Mouse (Mus musculus): ENCODE measurements around the gene Hist1h4d.
"Not testable (repeated sequence)": the region's sequence is repeated elsewhere in the genome, so short reads cannot be mapped to it uniquely, and the experiment has no call there.

Gene Hist1h4d

GRCm38 (mm10) chr13:23551146-23551834 is 30.1 kb upstream of the Hist1h4d start, which contains the start of gene Hist1h4f:
Hist1h4f (minus strand) TSS chr13:23551648.
- peak; percentile 89 for DNase-seq (ENCODE audit: low spot score)

DNA sequence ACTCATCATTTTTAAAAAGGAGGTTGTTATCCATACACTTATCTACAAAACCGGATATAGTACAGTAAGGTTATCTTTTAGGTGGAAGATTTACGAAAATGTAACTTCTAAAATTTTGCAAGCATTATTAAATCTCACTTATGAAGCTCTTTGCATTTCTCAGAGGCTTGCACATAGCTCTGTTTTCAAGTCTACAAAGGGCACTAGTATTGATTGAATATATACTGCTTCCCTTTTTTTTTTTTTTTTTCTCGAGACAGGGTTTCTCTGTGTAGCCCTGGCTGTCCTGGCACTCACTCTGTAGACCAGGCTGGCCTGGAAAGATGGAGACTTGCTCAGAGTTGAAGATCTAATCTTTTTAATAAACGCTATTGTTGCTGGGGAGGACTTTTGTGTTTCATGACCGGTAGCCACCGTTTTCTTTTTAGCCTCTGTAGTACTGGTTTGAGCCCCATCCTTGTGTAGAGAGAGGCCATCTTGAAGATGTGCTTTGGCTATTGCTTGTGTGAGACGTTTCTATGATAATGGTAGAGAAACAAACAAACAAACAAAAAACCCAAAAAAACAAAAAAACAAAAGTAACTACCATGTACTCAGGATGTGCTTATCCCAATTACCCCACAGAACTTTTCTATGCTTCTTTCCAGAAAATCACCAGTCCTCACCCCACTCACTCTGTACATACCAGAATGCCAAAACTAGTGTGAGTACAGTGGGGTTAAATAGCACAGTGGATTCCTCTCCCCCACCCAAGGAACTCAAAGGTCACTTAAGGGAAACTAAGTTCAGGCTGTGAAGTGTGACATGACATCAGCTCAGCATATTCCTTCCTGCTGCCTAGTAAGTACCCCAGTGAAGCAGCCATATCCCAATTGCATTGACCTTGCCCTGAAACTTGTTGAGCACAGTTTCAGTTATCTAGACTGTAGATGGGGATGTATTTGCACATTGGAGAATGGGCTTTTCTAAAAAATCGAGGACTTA is 29.2 kb upstream of the Hist1h4d start:
- DNase-seq (ENCODE audit: low spot score), result no peak

DNA sequence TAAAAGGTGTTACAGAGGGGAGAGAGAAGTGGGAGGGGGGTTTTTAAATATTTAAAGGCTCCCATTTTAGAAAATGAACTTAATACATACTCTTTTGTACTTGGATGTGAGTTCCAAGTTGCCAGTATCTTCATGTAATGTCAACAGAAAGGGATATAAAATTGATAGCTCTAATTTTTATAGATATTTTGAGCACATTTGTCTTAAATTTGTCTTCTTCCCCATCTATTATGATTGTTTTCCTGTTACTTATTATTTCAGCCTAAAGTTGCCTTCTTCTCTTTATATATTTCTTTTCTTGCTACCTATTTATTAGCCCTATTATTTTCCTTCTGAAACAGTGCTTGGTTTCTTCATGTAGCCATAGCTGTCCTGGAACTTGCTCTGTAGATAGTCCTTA is 28.4 kb upstream of the Hist1h4d start, which contains the start of gene Hist1h1d:
TSS of gene Hist1h1d (plus strand) at position 301 of the 400 bp plus-strand sequence.
- no peak for DNase-seq (ENCODE audit: low spot score)

DNA sequence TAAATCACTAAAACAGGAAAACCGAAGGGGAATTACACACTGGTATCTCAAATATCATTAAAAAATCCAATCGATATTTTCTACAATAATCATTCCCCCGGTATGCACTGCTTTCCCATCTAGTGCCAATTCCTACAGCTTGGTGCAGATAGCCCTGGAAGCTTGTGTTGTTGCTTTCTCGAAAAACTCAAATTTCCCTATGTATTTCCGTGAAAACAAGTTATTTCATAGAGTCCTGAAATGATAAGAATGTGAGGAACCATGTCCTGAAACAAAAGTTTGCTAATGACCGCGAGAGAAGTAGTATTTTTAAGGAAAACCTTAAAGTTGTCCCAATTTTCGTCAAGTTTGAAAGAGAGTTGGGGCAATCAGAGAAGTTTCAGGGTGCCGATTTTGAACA is 27.0 kb upstream of the Hist1h4d start:
- DNase-seq (ENCODE audit: low spot score), result no peak

DNA sequence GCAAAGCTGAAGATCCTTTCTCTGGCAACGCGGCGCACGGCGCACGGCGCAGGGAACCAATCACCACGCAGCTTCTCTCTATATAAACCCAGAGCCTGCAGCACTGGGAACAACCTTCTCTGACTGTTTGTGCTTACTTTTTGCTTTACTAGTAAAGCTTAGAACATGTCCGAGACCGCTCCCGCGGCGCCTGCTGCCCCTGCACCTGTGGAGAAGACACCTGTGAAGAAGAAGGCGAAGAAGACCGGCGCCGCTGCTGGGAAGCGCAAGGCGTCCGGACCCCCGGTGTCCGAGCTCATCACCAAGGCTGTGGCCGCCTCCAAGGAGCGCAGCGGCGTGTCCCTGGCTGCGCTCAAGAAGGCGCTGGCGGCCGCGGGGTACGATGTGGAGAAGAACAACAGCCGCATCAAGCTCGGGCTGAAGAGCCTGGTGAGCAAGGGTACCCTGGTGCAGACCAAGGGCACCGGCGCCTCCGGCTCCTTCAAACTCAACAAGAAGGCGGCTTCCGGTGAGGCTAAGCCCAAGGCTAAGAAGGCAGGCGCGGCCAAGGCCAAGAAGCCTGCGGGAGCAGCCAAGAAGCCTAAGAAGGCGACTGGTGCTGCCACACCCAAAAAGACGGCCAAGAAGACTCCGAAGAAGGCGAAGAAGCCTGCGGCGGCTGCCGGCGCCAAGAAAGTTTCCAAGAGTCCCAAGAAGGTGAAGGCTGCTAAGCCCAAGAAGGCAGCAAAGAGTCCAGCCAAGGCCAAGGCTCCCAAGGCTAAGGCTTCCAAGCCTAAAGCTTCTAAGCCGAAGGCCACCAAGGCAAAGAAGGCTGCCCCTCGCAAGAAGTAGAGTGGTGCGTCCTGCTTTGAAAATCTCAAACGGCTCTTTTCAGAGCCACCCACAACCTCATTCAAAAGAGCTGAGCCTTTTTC is 26.2 kb upstream of the Hist1h4d start:
- DNase-seq (ENCODE audit: low spot score), result peak; percentile 80

DNA sequence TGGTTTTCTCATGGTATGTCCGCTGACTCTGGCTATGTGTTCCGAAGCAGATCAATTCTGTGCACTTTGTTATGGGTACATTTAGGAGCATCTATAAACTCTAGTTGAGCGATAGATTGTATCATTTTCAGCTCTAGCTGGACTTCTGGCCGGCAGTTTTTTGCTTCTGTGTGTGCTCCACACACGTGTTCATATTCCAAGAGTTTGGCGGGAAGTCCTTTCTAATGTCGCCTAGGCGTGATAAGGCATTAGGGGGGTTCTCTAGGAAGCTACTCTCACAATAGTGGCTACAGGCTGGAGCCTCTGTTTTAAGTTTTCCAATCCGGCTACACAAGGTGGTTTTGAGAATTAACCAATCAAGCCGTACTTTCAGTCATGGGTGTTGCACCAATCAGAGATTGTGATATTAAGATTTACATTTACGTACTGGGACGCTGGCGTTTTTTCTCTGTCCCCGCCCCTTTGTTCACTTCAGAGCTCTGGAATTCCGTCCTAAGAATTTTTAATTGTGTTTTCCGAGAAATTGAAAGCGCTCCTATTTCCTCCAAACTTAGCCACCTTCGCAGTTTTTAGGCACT is 25.5 kb upstream of the Hist1h4d start:
- DNase-seq (ENCODE audit: low spot score), result peak; percentile 64

GRCm38 (mm10) chr13:23556906-23557305 is 24.5 kb upstream of the Hist1h4d start:
- no peak for DNase-seq (ENCODE audit: low spot score)

GRCm38 (mm10) chr13:23560699-23561098 is 20.7 kb upstream of the Hist1h4d start:
- not testable (repeated sequence) for DNase-seq (ENCODE audit: low spot score)

- not testable (repeated sequence) for DNase-seq (ENCODE audit: low spot score)
Measured at GRCm38 (mm10) chr13:23561531-23561882, 19.9 kb upstream of the Hist1h4d start.

DNA sequence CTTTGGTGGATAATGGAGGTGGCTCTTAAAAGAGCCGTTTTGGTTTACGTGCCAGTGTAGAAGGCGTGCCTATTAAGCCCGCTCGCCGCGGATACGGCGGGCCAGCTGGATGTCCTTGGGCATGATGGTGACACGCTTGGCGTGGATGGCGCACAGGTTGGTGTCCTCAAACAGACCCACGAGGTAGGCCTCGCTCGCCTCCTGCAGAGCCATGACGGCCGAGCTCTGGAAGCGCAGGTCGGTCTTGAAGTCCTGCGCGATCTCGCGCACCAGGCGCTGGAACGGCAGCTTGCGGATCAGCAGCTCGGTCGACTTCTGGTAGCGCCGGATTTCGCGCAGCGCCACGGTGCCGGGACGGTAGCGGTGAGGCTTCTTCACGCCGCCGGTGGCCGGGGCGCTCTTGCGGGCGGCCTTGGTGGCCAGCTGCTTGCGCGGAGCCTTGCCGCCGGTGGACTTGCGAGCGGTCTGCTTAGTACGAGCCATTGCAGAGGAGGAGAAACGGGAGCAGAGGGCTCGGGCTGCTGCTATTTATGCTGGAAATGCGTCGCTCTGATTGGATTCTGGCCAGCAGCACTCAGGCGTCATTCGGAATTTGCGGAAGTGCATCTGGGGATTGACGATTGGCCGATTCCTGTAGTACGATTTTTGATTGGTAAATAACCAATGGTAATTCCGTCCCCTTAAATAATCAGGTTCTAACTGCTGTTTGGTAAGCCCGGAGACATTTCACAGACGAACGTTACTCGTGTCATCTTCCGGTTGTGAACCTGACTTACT is 19.3 kb upstream of the Hist1h4d start, which contains the start of gene Hist1h3e:
TSS of gene Hist1h3e (minus strand) at position 487 of the 777 bp plus-strand sequence.
- peak; percentile 94 for DNase-seq (ENCODE audit: low spot score)

- DNase-seq (ENCODE audit: low spot score), result peak; percentile 22
Measured at GRCm38 (mm10) chr13:23562699-23563462, 18.5 kb upstream of the Hist1h4d start.

GRCm38 (mm10) chr13:23564482-23564881 is 16.9 kb upstream of the Hist1h4d start:
- no peak for DNase-seq (ENCODE audit: low spot score)

- DNase-seq (ENCODE audit: low spot score), result not testable (repeated sequence)
Measured at GRCm38 (mm10) chr13:23570261-23571021, 11.0 kb upstream of the Hist1h4d start.

GRCm38 (mm10) chr13:23571022-23571503 is 10.3 kb upstream of the Hist1h4d start, which contains the start of the genes Hist1h2ae and Hist1h2bg:
Hist1h2ae (minus strand) TSS chr13:23571220.
Hist1h2bg (plus strand) TSS chr13:23571396.
- peak; percentile 59 for DNase-seq (ENCODE audit: low spot score)

GRCm38 (mm10) chr13:23571504-23572217 is 9.7 kb upstream of the Hist1h4d start:
- not testable (repeated sequence) for DNase-seq (ENCODE audit: low spot score)

DNA sequence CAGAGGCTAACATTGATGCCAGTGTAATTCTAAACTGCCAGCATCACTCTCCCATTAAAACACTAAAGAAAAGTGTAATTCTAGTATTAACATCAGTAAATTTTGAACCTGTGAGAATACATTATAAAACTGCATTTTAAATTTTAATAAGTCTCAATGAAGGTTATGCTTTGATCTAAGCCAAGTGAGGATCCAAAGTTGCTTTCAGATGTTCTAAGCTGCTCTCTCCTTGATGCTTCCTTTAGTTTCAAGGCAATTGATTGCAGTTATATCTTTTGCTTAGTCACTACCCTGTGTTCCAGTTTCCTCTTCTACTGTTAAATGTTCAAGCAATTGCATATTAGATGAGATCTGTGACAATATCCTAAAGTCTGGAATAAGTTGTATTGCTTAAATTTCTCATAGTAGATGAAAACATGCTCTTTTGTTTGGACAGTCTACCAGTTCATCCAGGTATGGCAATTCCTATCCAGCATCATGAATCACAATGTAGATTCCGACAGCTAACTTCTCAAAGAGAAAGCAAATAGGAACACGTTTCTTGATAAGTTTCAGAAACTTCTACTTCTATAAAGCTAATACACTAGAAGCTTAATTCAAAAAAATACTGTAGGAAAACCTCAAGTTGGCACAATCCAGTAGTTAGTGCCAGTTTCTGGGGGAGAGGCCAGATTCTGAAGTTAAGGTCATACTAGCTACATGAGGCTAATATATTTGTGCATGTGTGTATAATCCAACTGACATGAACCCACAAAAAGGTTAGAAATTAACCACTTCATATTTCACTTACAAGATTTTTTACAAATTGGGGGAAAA is 9.0 kb upstream of the Hist1h4d start:
- no peak for DNase-seq (ENCODE audit: low spot score)

All from urinary bladder, postnatal 14 days (tissue).